Mouse (Mus musculus) intestine, embryonic 15.5 days (tissue): Measurements from ENCODE around the gene Mcrip2. TPM values are rescaled to one million over a fixed set of nuclear protein-coding genes. Genes with fewer than 3 reads are reported as not detected.

ENCODE experiments used
- ATAC-seq: fragments of 200-750 bp; cut with Nextera tagmentation; 2 replicates; pipeline ENCODE4 v1.8.0; 2017; ENCODE audit warnings: moderate TSS enrichment, moderate library complexity
- H3K27ac ChIP-seq: fragments of 300-500 bp; sonication (generic); 2 replicates; pipeline ENCODE4 v1.5.1; 2015; ENCODE audit warnings: mild to moderate bottlenecking, inconsistent platforms
- H3K27me3 ChIP-seq: fragments of 300-500 bp; sonication (generic); replicated peaks from 2 replicates; pipeline ENCODE4 v1.6.1; 2015; ENCODE audit warnings: inconsistent platforms
- H3K36me3 ChIP-seq: fragments of 300-500 bp; sonication (generic); 2 replicates; pipeline ENCODE4 v1.6.1; 2015; ENCODE audit warnings: inconsistent platforms
- H3K4me1 ChIP-seq: fragments of 300-500 bp; sonication (generic); replicated peaks from 2 replicates; pipeline ENCODE4 v1.6.1; 2015; ENCODE audit warnings: inconsistent platforms
- H3K4me2 ChIP-seq: fragments of 300-500 bp; sonication (generic); replicated peaks from 2 replicates; pipeline ENCODE4 v1.6.1; 2015; ENCODE audit warnings: mild to moderate bottlenecking, inconsistent platforms
- H3K4me3 ChIP-seq: fragments of 300-500 bp; sonication (generic); replicated peaks from 2 replicates; pipeline ENCODE4 v1.5.1; 2015; ENCODE audit warnings: inconsistent platforms
- H3K9ac ChIP-seq: fragments of 300-500 bp; sonication (generic); 2 replicates; pipeline ENCODE4 v1.6.1; 2015; ENCODE audit warnings: inconsistent platforms
- H3K9me3 ChIP-seq: fragments of 300-500 bp; sonication (generic); 2 replicates; pipeline ENCODE4 v1.6.1; 2016; ENCODE audit warnings: inconsistent platforms
- WGBS: fragments of 180-500 bp; shearing (Covaris S2); methylation state at CpG from one replicate; pipeline ENCODE4 v1.1.7; 2015; 5-methylcytosine and 5-hydroxymethylcytosine counted together
- polyA plus RNA-seq: library from polyadenylated mRNA; unstranded; fragments of >200 nt; fragmentation: Nextera tagmentation; extraction: Ambion mirVana; gene quantifications from 2 replicates; pipeline ENCODE4 v1.2.1, GENCODE M21; 2015

Gene Mcrip2
- polyA plus RNA-seq, 1 experiment from 2014 or later, result 73.0 TPM

DNA sequence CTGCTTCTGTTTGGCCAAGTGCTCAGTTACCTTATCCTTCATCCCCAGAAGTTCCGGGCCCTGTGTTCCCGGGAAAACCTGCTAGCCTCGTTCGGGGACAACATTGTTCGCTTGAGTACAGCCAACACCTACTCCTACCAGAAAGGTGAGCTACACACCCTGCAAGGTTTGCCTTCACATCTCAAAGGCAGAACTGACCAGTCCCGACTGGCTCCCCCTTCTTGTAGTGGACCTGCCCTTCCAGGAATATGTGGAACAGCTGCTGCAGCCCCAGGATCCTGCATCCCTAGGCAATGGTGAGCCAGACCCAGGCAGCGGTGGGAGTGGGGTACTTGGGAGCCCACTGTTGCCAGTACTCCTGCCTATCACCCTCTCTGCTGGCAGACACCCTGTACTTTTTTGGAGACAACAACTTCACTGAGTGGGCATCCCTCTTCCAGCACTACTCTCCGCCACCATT lies 39.0 kb downstream of the Mcrip2 start:
- no peak for ATAC-seq
- peaks cover 53% of the 10 kb centered on the region for H3K4me1 ChIP-seq
- peaks cover 19% of the 10 kb centered on the region for H3K36me3 ChIP-seq
- WGBS, result 32% methylated on average over 8 of the region's 8 CpGs
- peak overlapping the region; percentile 57 for H3K4me3 ChIP-seq
- peak overlapping the region; percentile 90 for H3K27ac ChIP-seq
- H3K4me2 ChIP-seq, result peak overlapping the region; percentile 91
- H3K9me3 ChIP-seq, result no peaks in the 10 kb centered on the region
- peak overlapping the region; percentile 64 for H3K9ac ChIP-seq
- H3K27me3 ChIP-seq, result no peaks in the 10 kb centered on the region

DNA sequence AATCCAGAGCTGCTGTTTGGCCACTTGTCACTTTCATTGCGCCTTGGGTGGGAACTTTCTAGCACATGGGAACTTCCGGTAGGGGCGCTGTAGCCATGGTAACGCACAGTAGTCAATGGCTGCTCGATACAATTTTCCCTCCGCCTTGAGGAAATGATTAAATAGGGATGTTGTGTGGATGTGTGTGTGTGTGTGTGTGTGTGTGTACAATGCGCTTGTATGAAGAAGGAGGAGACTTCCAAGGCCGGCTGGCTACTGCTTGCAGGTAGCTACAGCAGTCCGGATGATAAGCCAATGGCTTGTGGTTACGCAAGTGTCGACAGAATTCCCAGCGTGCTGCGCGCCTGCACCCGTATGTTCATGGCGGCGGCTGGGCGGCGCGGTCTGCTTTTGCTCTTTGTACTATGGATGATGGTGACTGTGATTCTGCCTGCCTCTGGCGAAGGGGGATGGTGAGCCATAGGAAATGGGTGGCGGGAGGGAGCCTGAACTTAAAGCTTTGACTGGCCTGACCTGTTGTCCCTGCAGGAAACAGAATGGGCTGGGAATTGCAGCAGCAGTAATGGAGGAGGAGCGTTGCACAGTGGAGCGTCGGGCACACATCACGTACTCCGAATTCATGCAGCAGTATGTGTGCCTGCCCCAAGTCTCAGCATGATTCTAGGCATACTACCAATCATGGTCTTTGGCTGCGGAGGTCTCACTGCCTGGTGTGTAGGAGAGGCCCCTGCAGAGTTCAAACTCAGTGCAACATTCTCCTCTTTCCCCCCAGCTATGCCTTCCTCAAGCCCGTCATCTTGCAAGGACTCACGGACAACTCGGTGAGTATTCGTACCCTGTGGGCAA lies 39.6 kb downstream of the Mcrip2 start, which contains the start of gene Jmjd8:
Jmjd8 (plus strand) TSS at position 156 of the 846 bp plus-strand sequence.
- peak within 1 kb of the TSS; percentile 64 for H3K9ac ChIP-seq
- peak within 1 kb of the TSS; percentile 90 for H3K27ac ChIP-seq
- peak; percentile 37; the same call in 1 of the 2 replicates for ATAC-seq
- peak within 1 kb of the TSS; percentile 91 for H3K4me2 ChIP-seq
- H3K4me3 ChIP-seq, result peak within 1 kb of the TSS; percentile 57
- no peaks in the 10 kb centered on the region for H3K27me3 ChIP-seq
- under 1% methylated on average over 32 of the region's 32 CpGs for WGBS
- H3K9me3 ChIP-seq, result no peaks in the 10 kb centered on the region
- peaks cover 19% of the 10 kb centered on the region for H3K36me3 ChIP-seq
- H3K4me1 ChIP-seq, result peaks cover 53% of the 10 kb centered on the region

DNA sequence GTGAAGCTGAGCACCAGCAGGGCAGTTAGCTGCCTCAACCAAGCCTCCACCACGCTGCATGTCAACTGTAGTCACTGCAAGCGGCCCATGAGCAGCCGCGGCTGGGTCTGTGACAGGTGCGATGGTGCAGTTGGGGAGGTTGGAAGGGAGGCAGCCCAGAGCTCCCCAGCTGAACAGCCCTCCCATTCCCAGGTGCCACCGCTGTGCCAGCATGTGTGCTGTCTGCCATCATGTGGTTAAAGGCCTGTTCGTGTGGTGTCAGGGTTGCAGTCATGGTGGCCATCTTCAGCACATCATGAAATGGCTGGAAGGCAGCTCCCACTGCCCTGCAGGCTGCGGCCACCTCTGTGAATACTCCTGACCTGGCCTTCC lies 40.4 kb downstream of the Mcrip2 start:
- 82% methylated on average over 8 of the region's 8 CpGs for WGBS
- Histone ChIP-seq H3K27ac (peak overlapping the region; percentile 90; the same call in 1 of the 2 replicates), H3K27me3 (no peaks in the 10 kb centered on the region), H3K9me3 (no peaks in the 10 kb centered on the region), H3K4me2 (peak overlapping the region; percentile 91), H3K9ac (peak overlapping the region; percentile 64), H3K4me1 (peaks cover 53% of the 10 kb centered on the region), H3K36me3 (peaks cover 19% of the 10 kb centered on the region), H3K4me3 (peak overlapping the region; percentile 57)
- no peak for ATAC-seq

DNA sequence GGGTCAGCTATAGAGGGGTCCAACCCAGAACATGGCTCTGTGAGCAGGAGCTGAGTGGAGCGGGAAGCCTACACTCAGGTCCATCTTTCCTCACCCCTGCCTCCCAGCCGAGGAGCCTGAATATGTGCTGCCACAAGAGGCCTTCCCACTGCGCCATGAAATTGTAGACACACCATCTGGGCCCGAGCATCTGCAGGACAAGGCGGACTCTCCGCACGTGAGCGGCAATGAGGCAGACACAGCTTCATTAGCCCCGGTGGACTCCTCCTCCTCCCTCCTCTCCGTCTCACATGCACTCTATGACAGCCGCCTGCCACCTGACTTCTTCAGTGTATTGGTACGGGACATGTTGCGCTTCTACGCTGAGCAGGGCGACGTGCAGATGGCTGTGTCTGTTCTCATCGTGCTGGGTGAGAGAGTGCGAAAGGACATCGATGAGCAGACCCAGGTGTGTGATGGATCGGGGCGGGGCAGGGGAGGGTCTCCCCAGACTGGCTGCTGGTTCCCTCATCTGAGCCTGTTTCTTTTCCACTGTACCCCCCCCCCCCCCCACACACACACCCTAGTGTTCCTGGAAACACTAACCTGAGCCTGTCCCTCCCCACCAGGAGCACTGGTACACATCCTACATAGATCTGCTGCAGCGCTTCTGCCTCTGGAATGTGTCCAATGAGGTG lies 40.9 kb downstream of the Mcrip2 start:
- Histone ChIP-seq H3K4me1 (peaks cover 53% of the 10 kb centered on the region), H3K4me3 (no peak overlapping the region), H3K4me2 (0 out of 2 replicates have a peak overlapping the region, but pooled peaks have one; percentile 91), H3K27ac (no peak overlapping the region), H3K9me3 (no peaks in the 10 kb centered on the region), H3K27me3 (no peaks in the 10 kb centered on the region), H3K36me3 (peaks cover 19% of the 10 kb centered on the region), H3K9ac (no peak overlapping the region)
- ATAC-seq, result no peak
- 88% methylated on average over 22 of the region's 22 CpGs for WGBS

DNA sequence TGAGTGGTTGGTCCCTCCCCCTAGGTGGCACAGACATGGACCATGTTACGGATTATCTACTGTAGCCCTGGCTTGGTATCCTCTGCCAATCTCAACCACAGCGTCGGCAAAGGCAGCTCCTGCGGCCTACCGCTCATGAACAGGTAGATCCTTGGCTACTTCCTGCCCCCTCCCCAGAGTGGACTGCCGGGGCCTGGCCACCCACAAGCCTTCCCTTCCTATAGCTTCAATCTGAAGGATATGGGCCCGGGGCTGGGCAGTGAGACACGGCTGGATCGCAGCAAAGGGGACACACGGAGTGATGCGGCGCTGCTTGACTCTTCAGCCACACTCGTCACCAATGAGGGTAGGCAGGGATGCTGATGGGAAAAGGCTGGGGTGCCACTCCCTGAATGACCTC lies 41.6 kb downstream of the Mcrip2 start:
- H3K4me2 ChIP-seq, result no peak overlapping the region
- no peak overlapping the region for H3K27ac ChIP-seq
- H3K4me3 ChIP-seq, result no peak overlapping the region
- H3K36me3 ChIP-seq, result peaks cover 19% of the 10 kb centered on the region
- H3K4me1 ChIP-seq, result peaks cover 52% of the 10 kb centered on the region
- no peaks in the 10 kb centered on the region for H3K27me3 ChIP-seq
- no peak overlapping the region for H3K9ac ChIP-seq
- H3K9me3 ChIP-seq, result no peaks in the 10 kb centered on the region
- WGBS, result 94% methylated on average over 13 of the region's 13 CpGs
- ATAC-seq, result no peak

DNA sequence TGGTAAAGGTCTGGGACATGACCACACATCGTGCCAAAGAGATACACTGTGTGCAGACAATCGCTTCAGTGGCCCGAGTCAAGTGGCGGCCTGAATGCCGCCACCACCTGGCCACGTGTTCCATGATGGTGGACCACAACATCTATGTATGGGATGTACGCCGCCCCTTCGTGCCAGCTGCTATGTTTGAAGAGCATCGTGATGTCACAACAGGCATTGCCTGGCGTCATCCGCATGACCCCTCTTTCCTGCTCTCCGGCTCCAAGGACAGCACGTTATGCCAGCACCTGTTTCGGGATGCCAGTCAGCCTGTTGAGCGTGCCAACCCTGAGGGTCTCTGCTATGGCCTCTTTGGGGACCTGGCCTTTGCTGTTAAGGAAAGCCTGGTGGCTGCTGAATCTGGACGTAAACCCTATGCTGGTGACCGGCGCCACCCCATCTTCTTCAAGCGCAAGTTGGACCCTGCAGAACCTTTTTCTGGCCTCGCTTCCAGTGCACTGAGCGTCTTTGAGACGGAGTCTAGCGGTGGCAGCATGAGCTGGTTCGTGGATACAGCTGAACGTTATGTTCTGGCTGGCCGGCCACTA lies 42.5 kb downstream of the Mcrip2 start:
- Histone ChIP-seq H3K4me3 (no peak overlapping the region), H3K27ac (no peak overlapping the region), H3K36me3 (peaks cover 13% of the 10 kb centered on the region), H3K4me2 (no peak overlapping the region), H3K9ac (no peak overlapping the region), H3K27me3 (no peaks in the 10 kb centered on the region), H3K4me1 (peaks cover 43% of the 10 kb centered on the region), H3K9me3 (no peaks in the 10 kb centered on the region)
- no peak for ATAC-seq
- WGBS, result 94% methylated on average over 27 of the region's 27 CpGs

DNA sequence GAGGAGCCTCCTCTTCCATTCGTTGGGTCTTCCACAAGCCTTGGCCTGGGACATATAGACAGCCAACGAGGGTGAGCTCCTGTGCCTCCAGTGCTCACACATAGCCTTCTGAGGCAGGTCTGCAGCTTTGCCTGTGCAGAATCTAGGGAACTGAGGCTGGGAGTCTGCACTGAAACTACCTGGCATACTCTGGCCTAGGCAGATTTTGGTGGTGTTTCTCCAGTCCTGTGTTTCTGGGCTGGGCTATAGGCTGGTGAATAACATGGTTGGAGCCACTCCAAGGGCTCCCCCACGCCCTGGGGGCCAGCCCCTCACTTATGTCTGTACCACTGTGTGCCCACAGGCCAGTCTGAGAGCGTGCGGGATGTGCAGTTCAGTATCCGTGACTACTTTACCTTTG lies 43.3 kb downstream of the Mcrip2 start:
- H3K4me2 ChIP-seq, result peak overlapping the region; percentile 86; the same call in 1 of the 2 replicates
- peaks cover 35% of the 10 kb centered on the region for H3K4me1 ChIP-seq
- H3K36me3 ChIP-seq, result peaks cover 5% of the 10 kb centered on the region; the same call in 1 of the 2 replicates
- H3K9me3 ChIP-seq, result no peaks in the 10 kb centered on the region
- no peak for ATAC-seq
- no peak overlapping the region for H3K9ac ChIP-seq
- no peak overlapping the region; the same call in 1 of the 2 replicates for H3K4me3 ChIP-seq
- 86% methylated on average over 6 of the region's 6 CpGs for WGBS
- peaks cover 2% of the 10 kb centered on the region for H3K27me3 ChIP-seq
- H3K27ac ChIP-seq, result no peak overlapping the region

DNA sequence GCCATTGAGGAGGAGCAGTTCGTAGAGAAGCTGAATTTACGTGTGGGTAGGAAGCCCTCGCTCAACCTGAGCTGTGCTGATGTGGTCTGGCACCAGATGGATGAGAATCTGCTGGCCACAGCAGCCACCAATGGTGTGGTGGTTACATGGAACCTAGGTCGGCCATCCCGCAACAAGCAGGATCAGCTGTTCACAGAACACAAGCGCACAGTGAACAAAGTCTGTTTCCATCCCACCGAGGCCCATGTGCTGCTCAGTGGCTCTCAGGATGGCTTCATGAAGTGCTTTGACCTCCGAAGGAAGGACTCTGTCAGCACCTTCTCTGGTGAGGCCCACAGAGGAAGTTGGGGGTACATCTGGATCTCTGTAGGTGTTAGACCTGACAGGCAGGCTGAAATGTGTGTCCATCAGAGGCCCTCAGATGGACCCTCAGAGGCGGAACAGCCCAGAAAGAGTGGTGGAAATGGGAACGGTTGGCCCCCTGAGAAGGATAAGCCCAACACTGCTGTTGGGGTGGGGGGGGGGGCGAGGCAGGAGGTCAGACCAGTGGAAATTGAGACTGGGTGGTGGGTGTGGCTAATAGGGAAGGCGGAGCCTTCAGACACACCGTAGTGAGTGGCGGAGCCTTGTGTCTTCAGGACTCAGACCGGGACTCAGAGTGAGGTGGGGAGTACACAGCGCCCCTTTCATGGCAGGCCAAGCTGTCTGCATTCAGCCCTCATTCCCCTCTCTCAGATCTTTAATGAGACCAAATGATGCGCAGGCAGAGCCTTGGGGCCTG lies 44.0 kb downstream of the Mcrip2 start:
- 68% methylated on average over 17 of the region's 17 CpGs for WGBS
- peaks cover 5% of the 10 kb centered on the region; the same call in 1 of the 2 replicates for H3K36me3 ChIP-seq
- ATAC-seq, result no peak

DNA sequence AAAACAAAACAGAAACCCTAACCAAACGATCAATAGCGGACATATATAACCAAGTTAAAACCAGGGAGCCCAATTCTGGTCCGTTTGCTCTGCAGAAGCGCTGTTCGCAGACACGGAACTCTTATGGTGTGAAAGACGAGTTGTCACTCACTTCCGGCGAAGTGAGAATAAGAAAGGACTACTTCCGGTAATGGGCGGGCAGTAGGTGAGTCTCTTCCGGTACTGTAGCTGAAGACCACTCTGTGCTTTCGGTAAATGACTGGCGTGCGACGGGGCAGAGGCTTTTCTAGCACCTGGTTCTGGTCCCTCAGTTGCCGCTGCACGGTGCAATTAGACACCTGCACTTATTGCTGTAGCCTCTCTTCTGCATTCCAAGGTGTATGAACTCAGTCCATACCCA lies 45.1 kb downstream of the Mcrip2 start, which contains the start of gene Wdr24:
Wdr24 (plus strand) TSS at position 176 of the 400 bp plus-strand sequence.
- Histone ChIP-seq H3K4me3 (peak within 1 kb of the TSS; percentile 61), H3K4me2 (peak within 1 kb of the TSS; percentile 86), H3K9me3 (no peaks in the 10 kb centered on the region), H3K27ac (peak within 1 kb of the TSS; percentile 57; the same call in 1 of the 2 replicates), H3K36me3 (peaks cover 5% of the 10 kb centered on the region; the same call in 1 of the 2 replicates), H3K4me1 (peaks cover 28% of the 10 kb centered on the region), H3K9ac (peak within 1 kb of the TSS; percentile 59), H3K27me3 (peaks cover 20% of the 10 kb centered on the region)
- ATAC-seq, result peak; percentile 71
- under 1% methylated on average over 18 of the region's 18 CpGs for WGBS

More for the DNA sequence above, 44.0 kb downstream of the Mcrip2 start:
- Histone ChIP-seq H3K27me3 (peaks cover 9% of the 10 kb centered on the region), H3K4me2 (peak overlapping the region; percentile 86), H3K4me1 (peaks cover 28% of the 10 kb centered on the region), H3K4me3 (peak overlapping the region; percentile 61), H3K9me3 (no peaks in the 10 kb centered on the region), H3K9ac (peak overlapping the region; percentile 59), H3K27ac (no peak overlapping the region)

DNA sequence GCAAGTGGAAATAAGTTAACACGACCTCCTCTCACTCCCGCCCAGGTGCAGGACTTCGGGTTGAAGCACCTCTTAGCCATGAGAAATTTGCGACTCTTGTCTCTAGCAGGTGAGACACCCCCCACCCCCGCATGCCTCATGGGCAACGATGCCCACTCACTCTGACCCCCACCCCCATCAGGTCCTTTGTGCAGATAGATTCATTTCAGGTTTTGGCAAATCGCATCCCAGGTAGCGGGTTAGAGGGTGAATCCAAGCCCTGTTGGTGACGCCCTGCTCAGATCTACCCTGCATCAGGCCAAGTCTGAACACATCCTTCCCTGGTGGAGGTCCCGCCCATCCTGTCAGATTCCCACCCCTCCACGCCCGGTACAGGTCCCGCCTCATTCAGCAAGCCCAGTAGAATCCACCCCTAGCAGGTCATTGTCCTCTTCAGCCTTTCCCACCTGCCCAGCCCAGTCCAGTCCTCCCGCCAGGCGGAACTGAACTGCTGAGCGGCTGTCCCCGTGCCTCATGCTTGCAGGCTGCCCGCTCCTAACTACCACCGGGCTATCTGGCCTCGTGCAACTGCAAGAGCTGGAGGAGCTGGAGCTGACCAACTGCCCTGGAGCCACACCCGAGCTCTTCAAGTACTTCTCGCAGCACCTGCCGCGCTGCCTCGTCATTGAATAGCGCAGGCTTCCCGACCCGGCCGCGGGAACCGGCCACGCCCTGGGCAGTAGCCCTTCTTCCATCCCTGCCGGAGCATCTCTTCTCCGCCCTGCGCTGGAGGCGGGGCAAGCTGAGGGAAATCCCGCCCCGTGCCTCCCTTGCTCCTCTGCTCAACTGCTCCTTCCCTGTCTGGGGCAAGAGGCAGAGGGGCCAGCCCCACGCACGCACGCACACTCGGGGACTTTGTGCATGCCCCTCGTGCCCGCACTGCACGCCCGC lies 49.4 kb downstream of the Mcrip2 start:
- H3K9ac ChIP-seq, result no peak overlapping the region

More for the DNA sequence above, 49.4 kb downstream of the Mcrip2 start:
- no peak overlapping the region for H3K27ac ChIP-seq
- no peaks in the 10 kb centered on the region for H3K36me3 ChIP-seq
- H3K27me3 ChIP-seq, result peaks cover 38% of the 10 kb centered on the region
- H3K4me1 ChIP-seq, result peaks cover 6% of the 10 kb centered on the region
- H3K4me3 ChIP-seq, result peak overlapping the region; percentile 20
- H3K4me2 ChIP-seq, result peak overlapping the region; percentile 47
- peak; percentile 52 for ATAC-seq
- no peaks in the 10 kb centered on the region for H3K9me3 ChIP-seq
- WGBS, result 7% methylated on average over 46 of the region's 46 CpGs
